Mouse (Mus musculus): Measurements from ENCODE around the gene Rnf207. TPM values are rescaled to one million over a fixed set of nuclear protein-coding genes. Genes with fewer than 3 reads are reported as not detected.

The Rnf207 gene
- polyA plus RNA-seq, 1 experiment from 2014 or later: 6.9 TPM

GRCm38 (mm10) chr4:152263512-152264176 lies 55.1 kb downstream of the Rnf207 start:
- H3K36me3 ChIP-seq (replicated peaks; ENCODE audit: control insufficient read depth, insufficient read depth): peaks cover 10% of the 10 kb centered on the region
- no peak overlapping the region for H3K4me2 ChIP-seq (replicated peaks)
- WGBS: 31% methylated on average over 10 of the region's 10 CpGs

GRCm38 (mm10) chr4:152263089-152263488 lies 55.7 kb downstream of the Rnf207 start:
- Histone ChIP-seq H3K36me3 (replicated peaks; ENCODE audit: control insufficient read depth, insufficient read depth) (peaks cover 5% of the 10 kb centered on the region; the same call in 1 of the 2 replicates), H3K27me3 (ENCODE audit: control insufficient read depth, insufficient read depth, low read length) (no peaks in the 10 kb centered on the region), H3K9ac (no peak overlapping the region), H3K4me3 (replicated peaks; ENCODE audit: low read length) (no peak overlapping the region), H3K27ac (no peak overlapping the region), H3K4me1 (replicated peaks; ENCODE audit: control insufficient read depth, insufficient read depth, low read length) (no peaks in the 10 kb centered on the region; the same call in 1 of the 2 replicates), H3K4me2 (replicated peaks) (no peak overlapping the region), H3K9me3 (ENCODE audit: control insufficient read depth, low read length) (no peaks in the 10 kb centered on the region)
- ATAC-seq (ENCODE audit: low FRiP score): no peak
- DNase-seq (ENCODE audit: low spot score): no peak
- 62% methylated on average over 9 of the region's 9 CpGs for WGBS

More at GRCm38 (mm10) chr4:152263512-152264176, 55.1 kb downstream of the Rnf207 start:
- DNase-seq (ENCODE audit: low spot score): no peak
- Histone ChIP-seq H3K4me3 (replicated peaks; ENCODE audit: low read length) (no peak overlapping the region), H3K27ac (no peak overlapping the region), H3K9ac (no peak overlapping the region), H3K4me1 (replicated peaks; ENCODE audit: control insufficient read depth, insufficient read depth, low read length) (no peaks in the 10 kb centered on the region; the same call in none of the 2 replicates), H3K27me3 (ENCODE audit: control insufficient read depth, insufficient read depth, low read length) (0 out of 2 replicates have a peak, but pooled peaks cover under 1% of the 10 kb centered on the region), H3K9me3 (ENCODE audit: control insufficient read depth, low read length) (no peaks in the 10 kb centered on the region)
- ATAC-seq (ENCODE audit: low FRiP score): peak; percentile 22; the same call in 1 of the 2 replicates

GRCm38 (mm10) chr4:152262187-152262586 lies 56.6 kb downstream of the Rnf207 start:
- no peak overlapping the region for H3K27ac ChIP-seq
- no peak overlapping the region for H3K4me2 ChIP-seq (replicated peaks)
- ATAC-seq (ENCODE audit: low FRiP score): no peak
- no peak overlapping the region for H3K4me3 ChIP-seq (replicated peaks; ENCODE audit: low read length)
- WGBS: 64% methylated on average over 9 of the region's 9 CpGs
- no peaks in the 10 kb centered on the region for H3K27me3 ChIP-seq (ENCODE audit: control insufficient read depth, insufficient read depth, low read length)
- H3K4me1 ChIP-seq (replicated peaks; ENCODE audit: control insufficient read depth, insufficient read depth, low read length): no peaks in the 10 kb centered on the region; the same call in 1 of the 2 replicates
- H3K36me3 ChIP-seq (replicated peaks; ENCODE audit: control insufficient read depth, insufficient read depth): 0 out of 2 replicates have a peak, but pooled peaks cover 3% of the 10 kb centered on the region
- no peak overlapping the region for H3K9ac ChIP-seq
- DNase-seq (ENCODE audit: low spot score): no peak
- H3K9me3 ChIP-seq (ENCODE audit: control insufficient read depth, low read length): no peaks in the 10 kb centered on the region

- 87% methylated on average over 8 of the region's 8 CpGs for WGBS
Measured at GRCm38 (mm10) chr4:152260451-152260850, 58.3 kb downstream of the Rnf207 start.

GRCm38 (mm10) chr4:152257070-152257469 lies 61.7 kb downstream of the Rnf207 start:
- Histone ChIP-seq H3K36me3 (replicated peaks; ENCODE audit: control insufficient read depth, insufficient read depth) (peaks cover 19% of the 10 kb centered on the region), H3K4me2 (replicated peaks) (no peak overlapping the region), H3K4me1 (replicated peaks; ENCODE audit: control insufficient read depth, insufficient read depth, low read length) (no peaks in the 10 kb centered on the region), H3K9me3 (ENCODE audit: control insufficient read depth, low read length) (no peaks in the 10 kb centered on the region), H3K9ac (no peak overlapping the region), H3K4me3 (replicated peaks; ENCODE audit: low read length) (no peak overlapping the region), H3K27ac (no peak overlapping the region), H3K27me3 (ENCODE audit: control insufficient read depth, insufficient read depth, low read length) (no peaks in the 10 kb centered on the region)
- DNase-seq (ENCODE audit: low spot score): no peak
- ATAC-seq (ENCODE audit: low FRiP score): no peak
- WGBS: 58% methylated on average over 6 of the region's 6 CpGs

More at GRCm38 (mm10) chr4:152260451-152260850, 58.3 kb downstream of the Rnf207 start:
- Histone ChIP-seq H3K4me3 (replicated peaks; ENCODE audit: low read length) (no peak overlapping the region), H3K4me1 (replicated peaks; ENCODE audit: control insufficient read depth, insufficient read depth, low read length) (no peaks in the 10 kb centered on the region), H3K27ac (no peak overlapping the region), H3K9ac (no peak overlapping the region), H3K27me3 (ENCODE audit: control insufficient read depth, insufficient read depth, low read length) (no peaks in the 10 kb centered on the region), H3K36me3 (replicated peaks; ENCODE audit: control insufficient read depth, insufficient read depth) (0 out of 2 replicates have a peak, but pooled peaks cover 3% of the 10 kb centered on the region), H3K9me3 (ENCODE audit: control insufficient read depth, low read length) (no peaks in the 10 kb centered on the region), H3K4me2 (replicated peaks) (no peak overlapping the region)
- ATAC-seq (ENCODE audit: low FRiP score): no peak
- DNase-seq (ENCODE audit: low spot score): no peak

Other genes with a start within 250 kb of the Rnf207 start
- 10.0 and 10.9 TPM in 2 replicates for gene Plekhg5, start 246.5 kb downstream of the Rnf207 start, polyA plus RNA-seq (2014; fragmentation: Nextera tagmentation; extraction: Ambion mirVana)
- 0.94 and 0.95 TPM in 2 replicates for gene Tnfrsf25, start 203.1 kb downstream of the Rnf207 start, polyA plus RNA-seq (2014; fragmentation: Nextera tagmentation; extraction: Ambion mirVana)
- 0.25 and 0.40 TPM in 2 replicates for gene Espn, start 166.6 kb downstream of the Rnf207 start, polyA plus RNA-seq (2014; fragmentation: Nextera tagmentation; extraction: Ambion mirVana)
- not detected in 2 replicates for gene Hes2, start 160.1 kb downstream of the Rnf207 start, polyA plus RNA-seq (2014; fragmentation: Nextera tagmentation; extraction: Ambion mirVana)
- 352 and 396 TPM in 2 replicates for gene Acot7, start 140.9 kb downstream of the Rnf207 start, polyA plus RNA-seq (2014; fragmentation: Nextera tagmentation; extraction: Ambion mirVana)
- gene Gpr153, start 44.8 kb downstream of the Rnf207 start, polyA plus RNA-seq (2014; fragmentation: Nextera tagmentation; extraction: Ambion mirVana): 23.1 and 27.8 TPM in 2 replicates
- 0.24 and 1.2 TPM in 2 replicates for gene Hes3, start 27.3 kb downstream of the Rnf207 start, polyA plus RNA-seq (2014; fragmentation: Nextera tagmentation; extraction: Ambion mirVana)
- gene Icmt, start 21.8 kb downstream of the Rnf207 start, polyA plus RNA-seq (2014; fragmentation: Nextera tagmentation; extraction: Ambion mirVana): 20.6 and 22.8 TPM in 2 replicates
- 154 and 178 TPM in 2 replicates for gene Rpl22, start 6.7 kb upstream of the Rnf207 start, polyA plus RNA-seq (2014; fragmentation: Nextera tagmentation; extraction: Ambion mirVana)
- gene Chd5, start 19.7 kb upstream of the Rnf207 start, polyA plus RNA-seq (2014; fragmentation: Nextera tagmentation; extraction: Ambion mirVana): 41.9 and 46.7 TPM in 2 replicates
- gene Nphp4, start 157.7 kb upstream of the Rnf207 start, polyA plus RNA-seq (2014; fragmentation: Nextera tagmentation; extraction: Ambion mirVana): 6.2 and 6.6 TPM in 2 replicates
- 19.6 and 23.7 TPM in 2 replicates for gene Kcnab2, start 158.9 kb upstream of the Rnf207 start, polyA plus RNA-seq (2014; fragmentation: Nextera tagmentation; extraction: Ambion mirVana)

Data from hindbrain, embryonic 14.5 days (tissue).